ENCODE assay signal across 18 mouse cellular contexts in genomic region chr7:64513621-64514020, GRCm38 (mm10). TPM values are rescaled to one million over a fixed set of nuclear protein-coding genes. Genes with fewer than 3 reads are reported as not detected.
A peak's percentile ranks its signal among the peaks of the same experiment; 100 is the strongest.
DNase-seq lines count a peak whose midpoint lies in the region; ATAC-seq and TF ChIP-seq lines count a peak whose summit lies in the region.
"Had no signal": no experiment of that assay in that cellular context is flagged by ENCODE, and none has a peak within 500 bp of the region (broad histone marks: within the 10 kb centered on the region; RNA-seq: fewer than 3 reads in every experiment).

No protein-coding gene starts in this region.

- no peaks in the 10 kb centered on the region for H3K36me3 ChIP-seq in liver, adult 2 months (ENCODE audit: control insufficient read depth, insufficient read depth, low read length)
- H3K36me3 ChIP-seq: embryonic facial prominence, embryonic 12.5 days; forebrain, embryonic 15.5 days; heart, embryonic 10.5 days; heart, embryonic 15.5 days; hindbrain, embryonic 13.5 days; intestine, embryonic 15.5 days had no signal

- TF ChIP-seq POLR2A in liver, adult 2 months (IDR thresholded peaks at IDR 0.05; ENCODE audit: extremely low read depth, insufficient read depth, low read length) = no peak

- H3K4me3 ChIP-seq in liver, adult 2 months (ENCODE audit: insufficient read depth, low read depth, low read length) = no peak overlapping the region
- H3K4me3 ChIP-seq: embryonic facial prominence, embryonic 12.5 days; forebrain, embryonic 15.5 days; heart, embryonic 10.5 days; heart, embryonic 15.5 days; hindbrain, embryonic 13.5 days; intestine, embryonic 15.5 days had no signal

- WGBS in liver, adult 2 months = 12% methylated on average over 3 of the region's 3 CpGs

- H3K9ac ChIP-seq in liver, adult 2 months (ENCODE audit: low read depth, low read length) = no peak overlapping the region
- H3K9ac ChIP-seq: embryonic facial prominence, embryonic 12.5 days; forebrain, embryonic 15.5 days; heart, embryonic 15.5 days; hindbrain, embryonic 13.5 days; intestine, embryonic 15.5 days had no signal

- no peak for ATAC-seq in cerebellum, adult (ENCODE audit: insufficient number of reproducible peaks, low FRiP score, low TSS enrichment)
- ATAC-seq: forebrain, embryonic 15.5 days; intestine, embryonic 15.5 days had no signal

- H3K27ac ChIP-seq in liver, adult 2 months (replicated peaks; ENCODE audit: insufficient read depth, low read depth, low read length) = peak overlapping the region; percentile 59
- H3K27ac ChIP-seq: embryonic facial prominence, embryonic 12.5 days; forebrain, embryonic 15.5 days; heart, embryonic 10.5 days; heart, embryonic 15.5 days; hindbrain, embryonic 13.5 days; intestine, embryonic 15.5 days had no signal

- no peak for TF ChIP-seq CTCF in liver, adult 2 months (IDR thresholded peaks at IDR 0.05; ENCODE audit: low read depth, low read length)

- peak; percentile 8 to 15 for DNase-seq in cerebellum, adult 18-20 months
- peak; percentile 97 for DNase-seq in liver, adult 2 months (ENCODE audit: extremely low read depth, low read depth, low spot score)
- DNase-seq in liver = no peak
- peak; percentile 11 for DNase-seq in cerebellum, adult 8-10 months
- DNase-seq in cerebellum, postnatal 25 days = peak; percentile 4 to 6
- no peak for DNase-seq in thymus, postnatal 0 days (ENCODE audit: low spot score)
- DNase-seq: adrenal gland, adult 2 months; adrenal gland, postnatal 25 days; gastrocnemius, postnatal 36 days; heart, adult 18-20 months; heart, postnatal 14 days had no signal

- H3K4me1 ChIP-seq in liver, adult 2 months (ENCODE audit: control insufficient read depth, insufficient read depth, low read length) = peaks cover 12% of the 10 kb centered on the region
- H3K4me1 ChIP-seq: embryonic facial prominence, embryonic 12.5 days; heart, embryonic 10.5 days; heart, embryonic 15.5 days; intestine, embryonic 15.5 days had no signal

- H3K79me2 ChIP-seq in liver, adult 2 months (ENCODE audit: control insufficient read depth, insufficient read depth, low read length) = no peaks in the 10 kb centered on the region

- H3K27me3 ChIP-seq in liver, adult 2 months (ENCODE audit: control insufficient read depth, insufficient read depth, low read length) = no peaks in the 10 kb centered on the region
- H3K27me3 ChIP-seq: embryonic facial prominence, embryonic 12.5 days; forebrain, embryonic 15.5 days; heart, embryonic 15.5 days; hindbrain, embryonic 13.5 days; intestine, embryonic 15.5 days had no signal

RNA-seq across cellular contexts. Expression of gene Apba2, which starts 12.1 kb away (rescaled TPM):
- total RNA-seq in liver, adult 2 months (2014; rRNA removed) = 0.27 TPM in 1 of 2 replicates, not detected in the other
- polyA plus RNA-seq in liver, adult 2 months (2012; rRNA removed) = 0.11 and 0.14 TPM in 2 replicates
- polyA plus RNA-seq in thymus, postnatal 0 days (2015; fragmentation: Nextera tagmentation; extraction: Ambion mirVana) = 4.3 and 5.5 TPM in 2 replicates
- total RNA-seq: adrenal gland, postnatal 25 days had no signal

Comparison
In these comparisons a context has a peak if more than half of its experiments do, and no peak if none do; other contexts are left out.
1. DNase-seq: peak in cerebellum, adult 18-20 months (2 of 2), liver, adult 2 months (single experiment), cerebellum, adult 8-10 months (single experiment) and cerebellum, postnatal 25 days (2 of 2); none in liver (single experiment) and thymus, postnatal 0 days (single experiment).